Mouse (Mus musculus): ENCODE measurements around the gene Steap3.
"Not testable (repeated sequence)": the region's sequence is repeated elsewhere in the genome, so short reads cannot be mapped to it uniquely, and the experiment has no call there.

Gene Steap3

DNA sequence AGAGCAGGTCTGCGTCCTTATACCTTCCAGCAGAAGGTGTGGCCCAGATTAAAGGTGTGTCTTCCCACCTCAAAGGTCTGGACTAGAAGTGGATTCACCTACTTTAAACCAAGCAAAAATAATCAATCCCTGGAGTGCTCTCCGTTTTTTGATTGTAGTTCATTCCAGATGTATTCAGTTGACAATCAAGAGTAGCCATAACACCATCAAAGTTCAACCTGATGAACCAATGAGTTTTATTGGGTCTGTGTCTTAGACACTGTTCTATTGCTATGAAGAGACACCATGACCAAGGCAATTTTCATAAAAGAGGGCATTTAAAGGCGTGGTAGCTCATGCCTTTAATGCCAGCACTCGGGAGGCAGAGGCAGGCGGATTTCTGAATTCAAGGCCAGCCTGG lies at the start of gene Steap3:
Steap3 (minus strand) TSS at position 101 of the 400 bp plus-strand sequence.
- no peak for DNase-seq

DNA sequence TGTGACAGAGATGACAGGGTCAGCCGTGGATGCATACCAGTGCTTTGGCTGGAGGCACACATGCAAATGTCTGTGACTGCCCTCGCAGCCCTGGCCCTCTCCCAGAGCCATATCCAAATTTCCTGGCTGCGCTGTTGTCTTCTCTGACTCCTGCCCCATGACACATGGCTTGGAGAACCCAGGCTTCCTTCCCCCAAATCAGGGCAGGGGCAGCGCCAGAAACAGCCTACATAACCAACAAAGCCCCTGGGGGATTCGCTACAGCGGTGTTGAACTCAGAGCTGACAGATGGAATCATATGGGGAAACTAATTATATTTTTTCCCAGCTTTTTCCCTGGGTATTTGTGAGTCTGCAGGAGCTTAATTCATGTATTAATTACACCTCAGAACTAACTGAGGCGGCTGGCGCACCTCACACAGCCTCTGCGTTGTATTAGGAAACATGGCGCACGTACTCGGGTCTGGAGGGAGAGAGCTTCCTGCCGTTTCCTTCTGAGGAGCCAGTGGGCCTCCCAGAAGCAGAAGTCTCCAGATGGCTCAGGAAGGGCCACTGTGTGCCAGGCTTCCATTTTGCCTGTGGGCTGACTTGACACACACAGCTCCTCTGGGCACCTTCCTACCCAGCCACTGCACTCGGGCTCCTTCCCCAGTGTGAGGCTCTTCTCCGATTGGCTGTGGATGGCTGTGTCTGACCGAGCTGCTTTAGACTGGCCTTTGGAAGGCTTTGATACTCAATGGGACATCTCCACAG lies 48.9 kb upstream of the Steap3 start:
- no peak for DNase-seq

DNA sequence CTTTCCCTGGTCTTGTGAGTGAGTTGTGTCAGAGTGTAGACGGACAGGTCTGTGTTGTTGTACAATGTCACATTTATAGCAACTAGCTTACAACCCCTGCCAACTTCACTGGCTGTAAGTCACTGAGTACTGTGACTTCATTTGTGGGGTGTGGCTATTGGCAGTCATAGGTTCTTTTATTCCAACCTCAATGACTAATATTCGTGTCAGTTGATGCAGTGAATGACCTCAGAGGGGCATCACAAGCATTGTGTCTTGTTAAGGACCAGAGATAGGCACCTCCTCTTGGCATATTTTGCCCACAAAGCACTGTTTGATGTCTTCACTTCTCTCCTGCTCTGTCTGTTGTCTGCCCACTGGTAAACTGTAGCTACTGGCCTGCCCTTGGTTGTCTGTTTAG lies 33.3 kb upstream of the Steap3 start:
- no peak for DNase-seq

DNA sequence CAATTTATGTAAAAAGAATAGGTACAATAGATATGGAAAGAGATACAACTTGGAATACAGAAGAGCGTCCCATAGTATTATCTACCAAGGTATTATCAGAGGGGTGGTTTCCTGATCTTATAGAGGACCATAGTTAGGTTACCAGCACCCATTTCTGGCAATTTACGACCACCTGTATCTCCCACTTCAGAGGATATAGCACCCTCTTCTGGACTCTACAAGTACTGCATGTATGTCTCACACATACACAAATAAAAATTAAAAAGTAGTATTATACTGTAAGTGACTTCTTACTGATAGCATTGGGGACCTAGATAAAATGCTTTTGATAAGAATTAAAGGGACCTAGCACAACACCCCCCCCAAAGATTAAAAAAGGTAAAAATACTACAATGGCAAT lies 24.4 kb upstream of the Steap3 start:
- no peak for DNase-seq

DNA sequence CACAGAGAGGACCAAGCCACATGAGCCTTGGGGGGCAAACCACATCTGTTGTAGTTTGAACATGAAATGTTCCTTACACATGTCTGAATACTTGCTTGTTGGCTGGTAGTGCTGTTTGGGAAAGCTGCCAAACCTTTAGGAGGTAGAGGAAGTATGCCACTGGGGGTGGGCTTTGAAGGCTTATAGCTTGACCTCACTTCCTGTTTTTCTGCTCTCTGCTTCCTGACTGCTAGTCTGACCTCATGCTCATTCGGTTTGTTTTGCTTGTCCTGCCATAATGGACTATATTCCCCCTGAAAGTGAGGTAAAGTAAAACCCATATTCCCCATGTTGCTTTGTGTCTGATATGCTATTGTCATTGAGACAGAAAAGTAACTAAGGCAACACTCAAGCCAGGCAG lies 21.3 kb upstream of the Steap3 start:
- no peak for DNase-seq

DNA sequence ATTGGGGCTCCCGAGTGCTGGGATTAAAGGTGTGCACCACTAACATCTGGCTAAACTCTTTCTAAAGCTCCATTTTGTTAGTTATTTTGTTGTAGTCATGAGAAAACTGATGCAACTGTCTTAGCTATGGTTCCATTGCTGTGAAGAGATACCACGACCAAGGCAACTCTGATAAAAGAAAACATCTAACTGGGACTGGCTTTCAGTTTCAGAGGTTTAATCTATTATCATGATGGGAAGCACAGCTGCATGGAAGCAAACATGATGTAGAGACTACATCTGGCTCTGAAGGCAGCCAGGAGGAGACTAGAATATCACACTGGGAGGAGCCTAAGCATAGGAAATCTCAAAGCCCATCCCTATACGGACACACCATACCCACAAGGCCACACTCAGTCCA lies 19.2 kb upstream of the Steap3 start:
- no peak for DNase-seq

DNA sequence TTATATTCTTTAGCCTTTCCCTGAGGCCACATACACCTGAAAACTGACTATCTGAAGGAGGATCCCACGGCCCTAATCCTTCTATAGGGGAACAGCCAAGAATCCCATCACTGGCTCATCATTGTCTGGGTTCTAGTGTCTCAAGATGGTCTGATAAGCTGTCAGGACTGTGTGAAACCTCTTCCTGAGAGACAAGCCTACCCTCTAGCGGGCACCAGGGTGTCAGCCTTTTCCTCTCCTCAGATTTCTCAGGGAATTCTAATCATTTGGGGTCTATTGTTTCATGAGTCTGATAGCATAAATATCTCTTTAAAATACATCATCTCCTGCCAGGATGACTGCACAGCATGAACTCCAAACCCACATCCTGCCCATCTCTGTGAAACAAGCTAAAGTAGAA lies 17.3 kb upstream of the Steap3 start:
- DNase-seq = no peak

DNA sequence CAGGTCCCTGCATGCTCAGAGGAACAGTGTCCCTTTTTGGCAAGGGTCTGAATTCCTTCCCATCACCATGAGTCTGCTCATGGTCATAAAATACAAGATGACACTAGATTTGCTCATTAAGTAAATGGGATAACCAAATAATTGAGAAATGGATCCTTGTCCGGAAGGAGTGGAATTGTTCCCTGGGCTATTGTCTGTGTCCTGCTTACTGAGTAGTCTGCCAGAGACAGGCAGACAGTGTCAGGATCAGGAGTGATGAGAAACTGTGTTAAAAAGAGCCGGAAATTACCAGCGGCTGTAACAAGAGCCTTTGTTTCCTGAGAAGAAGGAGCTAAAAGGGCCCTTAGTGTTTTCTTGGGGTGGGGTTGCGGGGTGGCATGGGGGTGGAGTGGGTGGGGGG lies 15.2 kb upstream of the Steap3 start:
- DNase-seq = no peak

DNA sequence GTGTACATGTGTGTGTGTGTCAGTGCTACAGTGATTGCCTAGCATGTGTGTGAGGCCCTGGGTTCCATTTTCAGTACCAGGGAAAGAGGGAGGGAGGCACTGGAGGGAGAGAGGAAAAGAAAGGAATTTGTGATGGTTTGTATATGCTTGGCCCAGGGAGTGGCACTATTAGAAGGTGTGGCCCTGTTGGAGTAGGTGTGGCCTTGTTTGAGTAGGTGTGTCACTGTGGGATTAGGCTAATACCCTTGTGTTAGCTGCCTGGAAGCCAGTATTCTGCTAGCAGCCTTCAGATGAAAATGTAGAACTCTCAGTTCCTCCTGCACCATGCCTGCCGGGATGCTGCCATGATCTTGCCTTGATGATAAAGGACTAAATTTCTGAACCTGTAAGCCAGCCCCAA lies 3.6 kb upstream of the Steap3 start:
- not testable (repeated sequence) for DNase-seq

DNA sequence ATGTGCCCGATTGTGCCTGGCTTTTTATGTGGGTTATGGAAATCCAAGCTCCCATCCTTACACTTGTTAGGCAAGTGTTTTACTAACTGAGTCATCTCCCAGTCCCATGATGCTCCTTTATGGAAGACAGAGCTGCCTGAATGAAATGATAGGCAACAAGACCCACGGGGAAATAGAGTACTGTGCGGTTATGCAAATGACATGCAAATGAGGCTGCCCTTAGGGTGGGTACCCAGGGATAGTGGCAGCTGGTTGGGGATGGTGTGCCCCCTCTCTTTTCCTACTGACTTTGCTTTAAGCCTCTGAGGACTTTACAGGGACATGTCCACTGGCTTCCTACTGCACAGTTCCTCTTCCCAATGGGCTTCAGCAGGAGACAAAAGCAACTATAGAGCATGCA lies 2.7 kb upstream of the Steap3 start:
- DNase-seq = no peak

DNA sequence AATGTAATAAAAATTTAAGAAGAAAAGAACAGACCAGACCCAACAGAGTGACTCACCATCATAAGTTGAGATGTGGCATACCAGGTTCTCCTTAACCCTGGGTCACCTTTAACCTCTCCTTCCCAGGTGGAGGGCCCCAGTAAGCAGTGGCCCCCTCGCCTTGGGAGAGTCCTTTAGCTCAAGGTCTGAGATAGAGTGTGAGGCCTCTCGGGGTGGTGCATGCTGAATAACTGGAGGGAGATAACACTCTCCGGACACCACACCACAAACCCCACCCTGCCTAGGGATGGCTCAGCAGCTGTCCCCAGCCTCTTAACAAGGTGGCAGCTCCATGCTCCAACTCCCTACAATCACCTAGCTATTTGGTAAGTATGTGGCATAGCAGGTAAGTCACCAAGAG lies 1.6 kb downstream of the Steap3 start:
- no peak for DNase-seq

DNA sequence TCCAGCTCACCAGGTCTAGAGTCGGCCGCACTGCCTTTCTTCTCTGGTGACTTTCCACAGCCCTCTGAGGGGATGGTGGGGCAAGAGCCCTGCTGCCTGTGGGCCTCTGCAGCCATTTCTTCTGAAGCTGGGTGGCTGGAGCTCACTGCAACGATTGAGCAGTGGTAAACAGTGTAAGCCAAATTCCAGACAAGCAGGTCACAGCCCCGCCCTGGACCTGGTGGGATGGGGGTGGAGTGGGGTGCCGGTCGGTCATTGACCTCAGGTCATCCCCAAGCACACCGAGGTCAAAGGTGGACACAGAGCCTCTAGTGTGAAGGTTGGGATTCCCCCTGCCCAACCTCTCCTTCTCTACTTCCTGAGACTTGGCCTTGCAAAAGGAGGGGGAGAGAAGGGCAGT lies 2.4 kb downstream of the Steap3 start:
- no peak for DNase-seq

DNA sequence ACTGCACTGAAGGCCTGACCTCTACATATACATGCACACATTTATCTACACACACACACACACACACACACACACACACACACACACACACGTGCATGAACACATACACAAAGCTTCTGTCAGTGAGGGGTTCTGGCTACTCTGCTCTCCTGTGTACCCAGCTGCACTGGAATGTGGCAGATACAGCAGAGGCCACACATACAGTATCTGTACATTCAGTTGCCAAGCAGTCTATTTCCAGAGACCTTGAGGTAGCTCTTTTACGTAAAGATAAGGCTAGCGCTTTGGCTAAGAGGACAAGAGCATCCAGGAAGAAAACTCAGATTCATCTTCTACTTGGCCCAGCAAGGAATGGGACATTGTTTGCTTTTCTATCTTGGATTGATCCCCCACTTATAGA lies 4.9 kb downstream of the Steap3 start:
- no peak for DNase-seq

DNA sequence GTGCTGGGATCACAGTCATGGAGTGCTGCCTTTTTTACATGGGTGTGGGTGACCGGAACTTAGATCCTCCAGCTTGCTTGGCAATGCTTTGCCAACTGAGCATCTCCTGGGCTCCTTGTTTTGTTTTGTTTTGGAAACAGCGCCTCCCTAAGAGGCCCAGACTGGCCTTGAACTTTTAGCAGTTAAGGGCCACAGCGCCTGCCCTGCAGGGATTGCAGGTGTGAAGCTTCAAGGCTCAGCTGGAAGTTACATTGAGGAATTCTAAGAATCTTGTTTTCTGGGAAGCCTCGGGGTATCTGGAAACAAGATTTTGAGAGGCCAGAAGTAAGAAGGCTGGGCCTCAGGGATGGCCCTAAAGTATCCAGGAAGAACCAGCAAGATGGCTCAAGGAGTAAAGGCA lies 6.0 kb downstream of the Steap3 start:
- no peak for DNase-seq

DNA sequence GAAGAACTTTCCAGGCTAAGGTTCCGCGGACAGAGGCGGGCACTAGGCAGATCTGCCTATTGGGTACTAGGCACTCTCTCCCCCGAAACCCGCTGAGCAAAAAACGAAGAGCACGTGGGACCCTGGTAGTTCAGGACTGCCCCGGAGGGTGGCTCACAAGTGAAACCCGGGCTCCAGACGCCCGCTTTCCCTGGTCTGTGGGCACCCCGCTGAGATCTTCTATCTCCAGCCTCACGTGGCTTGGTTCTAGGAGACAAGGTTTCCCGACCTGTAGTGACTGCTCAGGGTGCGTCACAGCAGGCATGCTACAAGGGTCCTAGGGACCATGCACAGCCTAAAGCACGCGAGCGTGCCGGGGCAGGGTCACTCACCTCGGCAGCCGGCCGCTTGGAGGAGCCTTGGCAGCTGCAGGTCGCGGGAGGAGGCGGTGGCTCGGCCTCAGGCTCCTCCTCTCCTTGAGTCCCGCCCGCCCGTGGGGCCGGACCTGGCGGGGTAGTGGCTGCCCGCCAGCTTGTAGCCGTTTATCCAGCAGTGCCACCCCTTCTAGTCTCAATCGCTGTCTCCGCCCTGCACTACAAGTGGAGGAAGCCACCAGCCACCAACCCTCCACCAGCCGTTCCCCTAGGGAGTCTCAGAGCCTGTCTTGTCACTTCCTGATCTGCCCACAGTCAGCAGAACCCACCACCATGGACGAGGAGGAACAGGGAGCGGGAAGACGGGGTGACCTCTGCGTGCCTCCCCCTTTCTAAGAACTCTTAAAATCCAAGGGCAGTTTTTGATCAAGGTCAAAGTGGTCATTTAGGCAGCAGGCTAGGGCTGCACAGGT lies 7.4 kb downstream of the Steap3 start:
- DNase-seq = peak; percentile 92

DNA sequence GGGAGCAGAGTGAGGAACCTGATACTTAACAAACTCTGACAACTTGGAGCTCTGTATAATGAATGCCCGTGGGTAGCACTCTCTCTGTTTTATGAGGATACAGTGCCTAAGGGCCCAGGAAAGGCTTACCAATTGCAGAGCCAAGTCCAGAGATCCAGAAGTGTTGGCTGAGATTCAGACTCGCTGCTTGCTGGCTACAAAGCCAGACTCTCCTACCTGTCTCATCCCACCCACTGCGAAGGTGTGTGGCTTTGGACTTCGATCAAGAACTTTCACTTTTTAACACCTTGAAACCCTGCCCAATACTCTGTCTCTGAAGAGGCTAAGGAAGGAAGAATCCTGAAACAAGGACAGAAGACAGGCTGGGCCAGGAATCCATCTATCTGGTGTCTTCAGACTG lies 9.3 kb downstream of the Steap3 start:
- no peak for DNase-seq

DNA sequence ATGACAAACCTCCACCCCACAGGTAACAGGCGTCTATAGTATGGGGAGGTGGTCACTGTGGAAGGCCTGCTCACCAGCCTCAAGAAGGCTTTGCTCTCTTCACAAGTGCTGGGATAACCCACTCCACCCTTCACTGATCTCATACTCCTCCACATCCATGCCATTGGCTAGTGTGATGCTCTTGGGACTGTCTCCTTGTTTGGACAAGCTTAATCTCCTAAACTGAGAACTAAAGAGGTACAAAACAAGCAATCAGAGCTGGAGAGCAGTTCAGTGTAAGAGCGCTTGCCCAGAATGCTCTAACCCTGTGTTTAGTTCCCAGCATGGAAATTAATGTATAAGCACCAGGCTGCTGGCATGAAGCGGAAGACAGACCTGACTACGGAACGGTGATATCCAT lies 11.3 kb downstream of the Steap3 start:
- no peak for DNase-seq

DNA sequence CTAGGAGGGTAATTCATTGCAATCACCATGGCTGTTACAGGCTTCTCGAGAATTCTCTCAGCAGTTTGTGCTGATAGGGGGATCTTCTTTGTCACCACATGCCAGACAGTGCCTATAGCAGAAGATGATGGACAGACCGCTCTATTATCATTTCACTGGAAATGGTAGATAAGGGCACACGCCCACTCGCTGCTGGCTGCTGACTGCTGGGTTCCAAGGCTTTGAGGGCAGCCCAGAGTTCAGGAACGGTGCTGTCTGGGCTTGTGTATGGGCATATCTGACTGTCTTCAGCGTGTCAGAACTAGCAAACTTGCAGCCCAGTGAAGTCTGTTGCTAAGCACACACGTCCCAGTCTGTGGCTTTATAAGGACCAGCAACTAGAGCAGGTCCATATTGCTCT lies 13.3 kb downstream of the Steap3 start:
- no peak for DNase-seq

DNA sequence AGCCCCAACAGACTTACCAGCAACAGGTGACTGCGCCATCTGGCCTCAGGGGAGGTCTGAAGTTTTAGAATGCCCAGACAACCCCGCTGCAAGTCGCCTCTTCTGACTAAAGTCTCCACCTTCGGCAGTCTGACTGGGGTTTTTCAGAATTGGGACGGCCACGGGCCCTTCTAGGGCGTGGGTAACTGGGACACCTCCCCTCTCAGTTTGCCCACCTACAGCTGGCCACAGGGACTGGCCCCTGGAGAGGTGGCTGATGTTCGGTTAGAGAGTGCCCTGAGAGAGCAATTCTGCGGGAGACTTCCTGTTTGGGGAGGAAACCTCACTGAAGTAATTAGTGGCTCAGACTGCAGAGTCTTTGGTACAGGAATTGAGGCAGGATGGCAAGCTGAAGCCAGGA lies 13.8 kb downstream of the Steap3 start:
- no peak for DNase-seq

DNA sequence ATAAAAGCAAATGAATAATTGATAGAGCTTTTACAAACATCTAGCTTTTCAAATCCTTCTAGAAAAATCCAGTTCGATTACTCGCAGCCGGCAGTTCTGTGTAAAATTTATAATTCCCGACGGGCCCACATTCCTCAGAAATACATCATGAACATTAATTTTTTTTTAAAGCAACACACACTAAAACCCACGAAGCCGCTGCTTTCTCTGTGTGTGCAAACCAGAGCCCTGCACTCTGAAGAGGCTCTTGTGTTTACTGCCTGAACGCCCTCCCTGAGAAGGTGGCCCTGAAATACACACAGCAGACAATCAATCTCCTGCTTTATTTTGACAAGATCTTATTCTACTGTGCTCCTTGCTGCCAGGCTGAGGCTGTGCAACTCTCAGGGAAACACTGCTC lies 14.3 kb downstream of the Steap3 start:
- DNase-seq = no peak

DNA sequence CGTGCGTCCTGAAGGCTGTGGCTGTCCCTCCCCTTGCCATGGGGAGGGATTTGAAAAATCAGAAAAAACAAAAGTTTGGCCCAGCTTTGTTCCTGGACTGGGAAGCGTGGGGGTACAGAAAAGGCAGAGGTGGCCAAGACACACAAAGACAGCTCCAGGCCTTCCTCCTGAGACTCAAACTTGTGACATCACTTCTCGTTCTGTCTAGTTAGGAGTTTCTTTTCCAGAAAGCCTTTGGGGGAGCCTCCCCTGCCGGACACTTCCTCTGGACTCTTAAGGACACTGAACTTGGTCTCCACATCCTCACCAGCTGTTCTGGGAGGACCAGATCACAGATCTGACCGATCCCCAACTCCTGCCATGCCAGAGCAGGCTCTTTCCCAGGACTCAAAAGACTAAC lies 18.8 kb downstream of the Steap3 start:
- peak; percentile 21 for DNase-seq

DNA sequence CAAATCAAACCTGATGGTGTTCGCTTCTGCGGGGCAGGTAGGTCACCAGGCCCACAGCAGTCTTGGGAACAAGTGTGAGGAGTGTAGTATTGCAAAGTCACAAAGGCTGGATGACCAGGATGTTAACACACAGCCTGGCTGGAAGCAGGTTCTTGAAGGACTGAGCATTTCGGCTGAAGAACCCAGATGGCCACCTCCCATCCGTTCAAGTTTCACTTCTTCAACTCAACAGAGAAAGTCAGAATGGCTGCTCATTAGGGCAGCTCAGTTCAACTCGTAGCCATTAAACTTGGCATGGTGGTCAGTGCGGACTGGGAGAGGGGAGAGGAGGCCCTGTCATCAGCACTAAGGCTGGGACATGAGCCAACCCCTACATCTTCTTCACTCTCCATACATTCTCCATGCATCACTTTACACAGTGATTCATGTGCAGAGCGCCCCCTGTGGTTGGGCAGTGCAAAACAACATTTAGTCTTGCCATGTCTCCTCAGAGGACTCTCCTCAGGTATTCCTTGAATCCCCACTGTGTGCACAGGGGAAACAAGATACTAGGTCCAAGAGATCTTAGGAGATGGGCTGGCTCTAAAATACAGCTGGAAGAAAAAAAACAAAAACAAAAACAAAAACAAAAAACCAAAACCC lies 19.9 kb downstream of the Steap3 start:
- no peak for DNase-seq

DNA sequence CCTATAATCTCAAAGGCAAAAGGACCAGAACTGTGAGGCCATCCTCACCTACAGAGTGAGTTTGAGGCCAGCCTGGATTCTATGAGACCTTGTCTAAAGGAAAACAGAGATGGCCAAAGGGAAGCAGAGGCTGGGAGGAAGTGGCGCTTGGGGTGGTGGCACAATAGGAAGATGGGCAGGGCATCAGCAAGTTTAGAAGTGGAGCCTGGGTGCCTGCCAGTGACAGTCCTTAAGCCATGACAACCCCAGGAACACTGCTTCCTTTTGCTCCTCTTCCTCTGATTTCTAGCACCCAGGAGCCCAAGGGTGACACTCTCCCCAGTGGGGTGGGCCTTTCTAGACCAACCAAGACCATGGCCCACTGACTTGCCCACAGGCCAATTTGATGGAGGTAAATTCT lies 21.3 kb downstream of the Steap3 start:
- DNase-seq = no peak

DNA sequence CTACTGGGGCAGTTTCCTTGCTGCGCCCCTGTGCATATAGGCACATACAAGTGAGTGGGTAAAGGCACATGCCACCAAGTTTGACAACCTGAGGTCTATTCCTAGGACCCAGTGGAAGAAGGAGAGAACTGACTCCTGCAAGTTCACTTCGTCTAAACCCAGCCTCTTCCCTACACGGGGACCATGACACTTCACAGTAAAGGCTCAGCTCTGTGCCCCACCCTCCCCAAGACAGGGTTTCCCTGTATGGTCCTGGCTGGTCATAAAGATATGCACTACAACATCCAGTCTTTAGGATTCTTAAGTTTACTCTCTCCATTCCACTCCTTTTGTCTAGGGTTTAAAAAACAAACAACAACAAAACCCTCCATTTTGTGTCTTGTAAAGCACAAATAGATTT lies 21.9 kb downstream of the Steap3 start:
- no peak for DNase-seq

Measured in kidney, postnatal 10 days (tissue).